Mouse (Mus musculus): ENCODE data around the gene Ksr2. TPM values are rescaled to one million over a fixed set of nuclear protein-coding genes. Genes with fewer than 3 reads are reported as not detected.

The Ksr2 gene
- polyA plus RNA-seq, 1 experiment from 2014 or later: 0.36 TPM

DNA sequence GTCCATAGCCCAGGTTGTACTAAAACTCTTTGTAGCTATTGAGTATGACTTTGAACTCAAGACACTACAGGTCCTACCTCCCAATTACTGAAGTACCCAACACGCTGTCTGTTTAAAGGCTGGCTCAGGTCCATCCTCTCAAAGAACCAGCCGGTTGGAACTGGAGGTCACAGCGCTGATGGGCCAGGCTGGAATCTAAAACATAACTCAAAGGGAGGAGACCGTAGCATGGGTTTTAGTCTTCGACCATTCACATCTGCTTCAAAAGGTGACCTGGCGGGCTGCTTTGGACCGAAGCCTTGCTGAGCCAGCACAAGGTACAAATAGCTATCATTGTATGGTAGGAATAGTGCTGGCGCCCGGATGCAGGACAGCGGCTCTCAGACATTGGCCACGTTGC is 26.5 kb downstream of the Ksr2 start:
- 90% methylated on average over 11 of the region's 11 CpGs for WGBS
- no peak overlapping the region for H3K27ac ChIP-seq (ENCODE audit: low read depth)
- no peaks in the 10 kb centered on the region for H3K27me3 ChIP-seq (ENCODE audit: insufficient read depth, low read length)
- no peak overlapping the region for H3K4me3 ChIP-seq (ENCODE audit: low read depth, low read length)
- DNase-seq (no peak), ATAC-seq (ENCODE audit: insufficient read depth) (no peak)
- H3K9me3 ChIP-seq (ENCODE audit: low read depth, low read length): no peaks in the 10 kb centered on the region
- no peaks in the 10 kb centered on the region for H3K4me1 ChIP-seq (ENCODE audit: insufficient read depth)
- H3K4me2 ChIP-seq: no peak overlapping the region
- no peak overlapping the region for H3K9ac ChIP-seq
- H3K36me3 ChIP-seq (ENCODE audit: insufficient read depth): no peaks in the 10 kb centered on the region
- TF ChIP-seq CTCF (IDR thresholded peaks at IDR 0.05; ENCODE audit: low read depth): no peak

- Histone ChIP-seq H3K4me1 (ENCODE audit: insufficient read depth) (no peaks in the 10 kb centered on the region), H3K4me2 (no peak overlapping the region), H3K9me3 (ENCODE audit: low read depth, low read length) (no peaks in the 10 kb centered on the region), H3K4me3 (ENCODE audit: low read depth, low read length) (no peak overlapping the region), H3K27me3 (ENCODE audit: insufficient read depth, low read length) (no peaks in the 10 kb centered on the region), H3K9ac (no peak overlapping the region), H3K36me3 (ENCODE audit: insufficient read depth) (no peaks in the 10 kb centered on the region), H3K27ac (ENCODE audit: low read depth) (no peak overlapping the region)
- no peak for TF ChIP-seq CTCF (IDR thresholded peaks at IDR 0.05; ENCODE audit: low read depth)
- DNase-seq (no peak), ATAC-seq (ENCODE audit: insufficient read depth) (no peak)
- WGBS: 51% methylated on average over 18 of the region's 18 CpGs
These were observed 27.5 kb downstream of the Ksr2 start for GRCm38 (mm10) chr5:117441242-117441842.

- Histone ChIP-seq H3K27ac (ENCODE audit: low read depth) (no peak overlapping the region), H3K36me3 (ENCODE audit: insufficient read depth) (no peaks in the 10 kb centered on the region), H3K4me2 (no peak overlapping the region), H3K9ac (no peak overlapping the region), H3K4me3 (ENCODE audit: low read depth, low read length) (no peak overlapping the region), H3K9me3 (ENCODE audit: low read depth, low read length) (no peaks in the 10 kb centered on the region), H3K4me1 (ENCODE audit: insufficient read depth) (no peaks in the 10 kb centered on the region), H3K27me3 (ENCODE audit: insufficient read depth, low read length) (no peaks in the 10 kb centered on the region)
- DNase-seq: no peak
- TF ChIP-seq CTCF (IDR thresholded peaks at IDR 0.05; ENCODE audit: low read depth): no peak
- 82% methylated on average over 12 of the region's 12 CpGs for WGBS
- no peak for ATAC-seq (ENCODE audit: insufficient read depth)
These were observed 28.5 kb downstream of the Ksr2 start for GRCm38 (mm10) chr5:117442157-117442765.

GRCm38 (mm10) chr5:117443141-117443540 is 29.3 kb downstream of the Ksr2 start:
- no peak for TF ChIP-seq CTCF (IDR thresholded peaks at IDR 0.05; ENCODE audit: low read depth)
- WGBS: 92% methylated on average over 4 of the region's 4 CpGs
- Histone ChIP-seq H3K9me3 (ENCODE audit: low read depth, low read length) (no peaks in the 10 kb centered on the region), H3K36me3 (ENCODE audit: insufficient read depth) (no peaks in the 10 kb centered on the region), H3K4me3 (ENCODE audit: low read depth, low read length) (no peak overlapping the region), H3K4me1 (ENCODE audit: insufficient read depth) (no peaks in the 10 kb centered on the region), H3K27ac (ENCODE audit: low read depth) (no peak overlapping the region), H3K27me3 (ENCODE audit: insufficient read depth, low read length) (no peaks in the 10 kb centered on the region), H3K4me2 (no peak overlapping the region), H3K9ac (no peak overlapping the region)
- no peak for ATAC-seq (ENCODE audit: insufficient read depth)
- DNase-seq: no peak

DNA sequence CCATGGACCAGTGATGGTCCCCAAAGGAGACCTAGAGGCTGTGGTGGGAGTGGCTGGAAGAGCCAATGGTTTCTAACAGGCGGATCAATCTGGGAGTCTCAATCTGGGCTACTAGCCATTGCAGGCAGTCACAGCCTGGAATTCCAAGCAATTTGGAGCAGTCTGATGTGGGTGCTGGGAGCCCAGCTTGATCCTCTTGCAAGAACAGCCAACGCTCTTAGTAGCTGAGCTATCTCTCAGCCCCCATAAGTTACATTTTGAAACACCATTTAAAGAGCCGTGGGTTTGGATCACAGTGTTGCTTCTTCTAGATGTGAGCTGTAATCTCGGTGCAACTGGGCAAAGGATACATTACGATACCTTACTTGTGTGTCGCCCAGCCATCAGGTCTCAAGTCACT is 30.1 kb downstream of the Ksr2 start:
- TF ChIP-seq CTCF (IDR thresholded peaks at IDR 0.05; ENCODE audit: low read depth): no peak

DNA sequence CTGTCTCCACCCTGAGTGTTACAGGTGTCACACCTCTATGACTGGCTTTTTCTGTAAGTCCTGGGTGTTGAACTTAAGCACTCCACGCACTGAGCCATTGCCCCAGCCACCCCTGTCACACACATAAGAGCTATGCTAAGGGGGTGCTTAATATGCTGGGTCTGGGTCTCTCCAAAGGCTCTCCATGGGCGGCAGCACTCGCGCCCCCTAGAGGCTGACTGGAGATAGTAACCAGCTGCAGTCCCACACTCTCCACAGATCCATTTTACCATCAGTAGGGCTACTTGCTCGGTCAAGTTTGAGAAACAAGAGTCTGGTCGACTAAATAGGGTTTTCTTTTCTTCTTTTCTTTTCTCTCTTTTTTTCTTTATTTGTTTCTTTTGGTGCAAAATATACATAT is 33.9 kb downstream of the Ksr2 start:
- Histone ChIP-seq H3K4me2 (no peak overlapping the region), H3K4me3 (ENCODE audit: low read depth, low read length) (no peak overlapping the region), H3K27ac (ENCODE audit: low read depth) (no peak overlapping the region), H3K36me3 (ENCODE audit: insufficient read depth) (no peaks in the 10 kb centered on the region), H3K9ac (no peak overlapping the region), H3K4me1 (ENCODE audit: insufficient read depth) (no peaks in the 10 kb centered on the region), H3K27me3 (ENCODE audit: insufficient read depth, low read length) (no peaks in the 10 kb centered on the region), H3K9me3 (ENCODE audit: low read depth, low read length) (no peaks in the 10 kb centered on the region)
- ATAC-seq (ENCODE audit: insufficient read depth): no peak
- no peak for DNase-seq
- 43% methylated on average over 6 of the region's 6 CpGs for WGBS
- peak; percentile 21 for TF ChIP-seq CTCF (IDR thresholded peaks at IDR 0.05; ENCODE audit: low read depth)

More for the DNA sequence above, 30.1 kb downstream of the Ksr2 start:
- Histone ChIP-seq H3K27me3 (ENCODE audit: insufficient read depth, low read length) (no peaks in the 10 kb centered on the region), H3K4me2 (no peak overlapping the region), H3K9ac (no peak overlapping the region), H3K27ac (ENCODE audit: low read depth) (no peak overlapping the region), H3K9me3 (ENCODE audit: low read depth, low read length) (no peaks in the 10 kb centered on the region), H3K4me1 (ENCODE audit: insufficient read depth) (no peaks in the 10 kb centered on the region), H3K4me3 (ENCODE audit: low read depth, low read length) (no peak overlapping the region), H3K36me3 (ENCODE audit: insufficient read depth) (no peaks in the 10 kb centered on the region)
- DNase-seq: no peak
- ATAC-seq (ENCODE audit: insufficient read depth): no peak
- WGBS: 86% methylated on average over 6 of the region's 6 CpGs

DNA sequence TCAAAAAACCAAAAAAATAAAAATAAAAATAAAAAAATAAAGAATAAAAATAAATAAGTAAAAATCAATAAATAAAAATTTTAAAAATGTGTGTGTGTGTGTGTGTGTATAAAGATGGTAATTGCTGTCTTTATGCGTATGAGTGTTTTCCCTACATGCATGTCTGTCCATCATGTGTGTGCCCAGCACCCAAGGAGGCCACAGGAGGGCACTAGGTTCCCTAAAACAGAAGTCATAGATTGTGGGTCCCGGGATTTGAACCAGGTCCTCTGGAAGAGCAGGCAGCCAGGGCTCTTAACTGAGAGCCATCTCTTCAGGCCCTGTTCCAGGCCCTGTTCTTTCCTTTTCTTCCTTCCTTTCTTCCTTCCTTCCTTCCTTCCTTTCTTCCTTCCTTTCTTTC is 38.2 kb downstream of the Ksr2 start:
- Histone ChIP-seq H3K4me1 (ENCODE audit: insufficient read depth) (no peaks in the 10 kb centered on the region), H3K4me2 (no peak overlapping the region), H3K27ac (ENCODE audit: low read depth) (no peak overlapping the region), H3K9me3 (ENCODE audit: low read depth, low read length) (no peaks in the 10 kb centered on the region), H3K4me3 (ENCODE audit: low read depth, low read length) (no peak overlapping the region), H3K36me3 (ENCODE audit: insufficient read depth) (no peaks in the 10 kb centered on the region), H3K27me3 (ENCODE audit: insufficient read depth, low read length) (no peaks in the 10 kb centered on the region), H3K9ac (no peak overlapping the region)
- ATAC-seq (ENCODE audit: insufficient read depth): no peak
- no peak for TF ChIP-seq CTCF (IDR thresholded peaks at IDR 0.05; ENCODE audit: low read depth)
- 89% methylated on average over 2 of the region's 2 CpGs for WGBS
- no peak for DNase-seq
